Mouse (Mus musculus) kidney, adult 2 months (tissue): Measurements from ENCODE around the gene Car6. TPM values are rescaled to one million over a fixed set of nuclear protein-coding genes. Genes with fewer than 3 reads are reported as not detected.
A peak's percentile ranks its signal among the peaks of the same experiment; 100 is the strongest.

Experiments
- DNase-seq: peaks from one replicate; pipeline ENCODE4 v3.0.0; 2021
- H3K27ac ChIP-seq: fragments of 200-500 bp; 2 replicates; pipeline ENCODE4 v1.5.1; 2012; ENCODE audit warnings: low read depth, low read length, control low read depth, inconsistent platforms; ENCODE audit not compliant: insufficient read depth
- H3K27me3 ChIP-seq: fragments of 200-500 bp; replicated peaks from 2 replicates; pipeline ENCODE4 v1.6.1; 2012; ENCODE audit warnings: mild to moderate bottlenecking, moderate library complexity, low read length, inconsistent platforms; ENCODE audit not compliant: control insufficient read depth, insufficient read depth
- H3K36me3 ChIP-seq: fragments of 200-500 bp; 2 replicates; pipeline ENCODE4 v1.6.1; 2012; ENCODE audit warnings: mild to moderate bottlenecking, moderate library complexity, low read length, inconsistent platforms; ENCODE audit not compliant: control insufficient read depth, insufficient read depth
- H3K4me1 ChIP-seq: fragments of 200-500 bp; 2 replicates; pipeline ENCODE4 v1.6.1; 2011; ENCODE audit warnings: low read length; ENCODE audit not compliant: control insufficient read depth, insufficient read depth
- H3K4me3 ChIP-seq: fragments of 200-500 bp; 2 replicates; pipeline ENCODE4 v1.5.1; 2011; ENCODE audit warnings: mild to moderate bottlenecking, low read depth, low read length, control low read depth; ENCODE audit not compliant: insufficient read depth
- CTCF ChIP-seq: fragments of 200-500 bp; conservative IDR thresholded peaks from 2 replicates; pipeline ENCODE4 v1.5.1; 2011; ENCODE audit warnings: low read depth, mild to moderate bottlenecking, control low read depth, low read length, moderate library complexity, mixed read lengths; ENCODE audit not compliant: insufficient read depth, insufficient read length
- POLR2A ChIP-seq: fragments of 200-500 bp; IDR thresholded peaks from one replicate; pipeline ENCODE4 v1.6.1; 2011; ENCODE audit warnings: low read depth, low read length, control low read depth
- WGBS: fragments of 180-500 bp; shearing (Covaris S2); methylation state at CpG from one replicate; pipeline ENCODE4 v1.1.7; 2018; 5-methylcytosine and 5-hydroxymethylcytosine counted together
- polyA plus RNA-seq: library from polyadenylated mRNA; depleted of rRNA; stranded (reverse); fragments of >200 nt; gene quantifications from 2 replicates; pipeline ENCODE4 v1.2.3, GENCODE M21; 2012

The Car6 gene
- polyA plus RNA-seq, 1 experiment = not detected

- TF ChIP-seq CTCF = no peak
- no peak for TF ChIP-seq POLR2A
- H3K4me1 ChIP-seq = peaks cover 12% of the 10 kb centered on the region; the same call in 1 of the 2 replicates
- no peak overlapping the region for H3K27ac ChIP-seq
- peak; percentile 42 for DNase-seq
- 77% methylated on average over 7 of the region's 7 CpGs for WGBS
- no peaks in the 10 kb centered on the region for H3K27me3 ChIP-seq
- no peak overlapping the region for H3K4me3 ChIP-seq
- H3K36me3 ChIP-seq = no peaks in the 10 kb centered on the region
These were observed 27.6 kb upstream of the Car6 start for GRCm38 (mm10) chr4:150228581-150229348.

- no peaks in the 10 kb centered on the region for H3K36me3 ChIP-seq
- H3K27me3 ChIP-seq = no peaks in the 10 kb centered on the region
- H3K4me1 ChIP-seq = peaks cover 12% of the 10 kb centered on the region; the same call in 1 of the 2 replicates
- peak; percentile 93 for DNase-seq
- H3K4me3 ChIP-seq = no peak overlapping the region
- no peak overlapping the region; the same call in 1 of the 2 replicates for H3K27ac ChIP-seq
- WGBS = 51% methylated on average over 7 of the region's 7 CpGs
- TF ChIP-seq POLR2A (no peak), CTCF (no peak)
These were observed 25.9 kb upstream of the Car6 start for GRCm38 (mm10) chr4:150226818-150227688.

- WGBS = 41% methylated on average over 1 of the region's 1 CpGs
- H3K36me3 ChIP-seq = no peaks in the 10 kb centered on the region
- no peaks in the 10 kb centered on the region for H3K27me3 ChIP-seq
- no peak overlapping the region for H3K4me3 ChIP-seq
- TF ChIP-seq CTCF (no peak), POLR2A (no peak)
- no peak for DNase-seq
- no peak overlapping the region for H3K27ac ChIP-seq
- H3K4me1 ChIP-seq = peaks cover 5% of the 10 kb centered on the region; the same call in 1 of the 2 replicates
These were observed 24.6 kb upstream of the Car6 start for GRCm38 (mm10) chr4:150225700-150226099.

- no peaks in the 10 kb centered on the region for H3K36me3 ChIP-seq
- no peaks in the 10 kb centered on the region for H3K27me3 ChIP-seq
- H3K4me1 ChIP-seq = peaks cover 3% of the 10 kb centered on the region; the same call in 1 of the 2 replicates
- 87% methylated on average over 4 of the region's 4 CpGs for WGBS
- TF ChIP-seq CTCF (no peak), POLR2A (no peak)
- DNase-seq = no peak
- no peak overlapping the region for H3K27ac ChIP-seq
- H3K4me3 ChIP-seq = no peak overlapping the region
These were observed 22.7 kb upstream of the Car6 start for GRCm38 (mm10) chr4:150223830-150224229.

GRCm38 (mm10) chr4:150221017-150221640 lies 20.0 kb upstream of the Car6 start:
- peak; percentile 91 for DNase-seq
- H3K27ac ChIP-seq = peak overlapping the region; percentile 95
- TF ChIP-seq CTCF = no peak
- TF ChIP-seq POLR2A = no peak
- WGBS = 40% methylated on average over 10 of the region's 10 CpGs
- H3K4me3 ChIP-seq = no peak overlapping the region
- no peaks in the 10 kb centered on the region for H3K27me3 ChIP-seq
- H3K36me3 ChIP-seq = no peaks in the 10 kb centered on the region
- peaks cover 3% of the 10 kb centered on the region; the same call in 1 of the 2 replicates for H3K4me1 ChIP-seq

GRCm38 (mm10) chr4:150220584-150220983 lies 19.5 kb upstream of the Car6 start:
- DNase-seq = peak; percentile 93
- Histone ChIP-seq H3K27me3 (no peaks in the 10 kb centered on the region), H3K4me1 (peaks cover 3% of the 10 kb centered on the region; the same call in 1 of the 2 replicates), H3K4me3 (no peak overlapping the region), H3K36me3 (no peaks in the 10 kb centered on the region), H3K27ac (peak overlapping the region; percentile 95)
- TF ChIP-seq POLR2A (no peak), CTCF (no peak)
- 20% methylated on average over 11 of the region's 11 CpGs for WGBS
